Mouse (Mus musculus) megakaryocyte progenitor cell, adult 5-6 weeks (primary cell): ENCODE results near the gene Gm20388. TPM values are rescaled to one million over a fixed set of nuclear protein-coding genes. Genes with fewer than 3 reads are reported as not detected.

Source experiments
- ATAC-seq: replicated peaks from 2 replicates; pipeline ENCODE4 v1.8.0; 2016; ENCODE audit warnings: mild to moderate bottlenecking, moderate TSS enrichment, inconsistent platforms; ENCODE audit not compliant: poor library complexity
- total RNA-seq, 2 experiments: library from RNA; stranded (forward) in 1 of 2; stranded (reverse) in 1 of 2; fragments of 157-497, 149-512 nt in 1 of 2; fragments of 200-1000 nt in 1 of 2; gene quantifications; 2 replicates each; pipeline versions ENCODE4 v1.2.3 to v1.2.4; 2015 to 2017

Gene Gm20388
- total RNA-seq, 2 experiments from 2014 or later = 18.6 TPM; not detected in 1

DNA sequence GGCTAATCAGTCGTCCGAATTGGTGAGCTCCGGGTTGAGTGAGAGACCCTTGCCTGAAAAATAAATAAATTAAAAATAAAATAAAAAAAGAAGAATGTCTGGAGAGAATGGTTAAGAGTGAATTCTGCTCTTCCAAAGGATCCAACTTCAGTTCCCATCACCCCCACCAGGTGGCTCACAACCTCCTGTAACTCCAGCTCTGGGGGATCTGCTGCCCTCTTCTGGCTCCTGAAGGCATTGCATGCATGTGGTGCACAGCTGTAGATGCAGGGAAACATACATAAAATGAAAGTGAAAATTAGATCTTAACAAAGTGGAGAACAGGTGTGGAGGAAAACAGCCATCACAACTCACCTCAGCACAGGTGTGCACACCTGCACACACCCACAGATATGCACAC, 1840.8 kb downstream of the Gm20388 start:
- peak; percentile 97 for ATAC-seq

- no peak for ATAC-seq
These were observed 1847.8 kb downstream of the Gm20388 start for GRCm38 (mm10) chr8:121758470-121758869.

- ATAC-seq = no peak
These were observed 1849.8 kb downstream of the Gm20388 start for GRCm38 (mm10) chr8:121760484-121760883.

- ATAC-seq = peak; percentile 86
These were observed 1850.8 kb downstream of the Gm20388 start for GRCm38 (mm10) chr8:121761480-121761879.

DNA sequence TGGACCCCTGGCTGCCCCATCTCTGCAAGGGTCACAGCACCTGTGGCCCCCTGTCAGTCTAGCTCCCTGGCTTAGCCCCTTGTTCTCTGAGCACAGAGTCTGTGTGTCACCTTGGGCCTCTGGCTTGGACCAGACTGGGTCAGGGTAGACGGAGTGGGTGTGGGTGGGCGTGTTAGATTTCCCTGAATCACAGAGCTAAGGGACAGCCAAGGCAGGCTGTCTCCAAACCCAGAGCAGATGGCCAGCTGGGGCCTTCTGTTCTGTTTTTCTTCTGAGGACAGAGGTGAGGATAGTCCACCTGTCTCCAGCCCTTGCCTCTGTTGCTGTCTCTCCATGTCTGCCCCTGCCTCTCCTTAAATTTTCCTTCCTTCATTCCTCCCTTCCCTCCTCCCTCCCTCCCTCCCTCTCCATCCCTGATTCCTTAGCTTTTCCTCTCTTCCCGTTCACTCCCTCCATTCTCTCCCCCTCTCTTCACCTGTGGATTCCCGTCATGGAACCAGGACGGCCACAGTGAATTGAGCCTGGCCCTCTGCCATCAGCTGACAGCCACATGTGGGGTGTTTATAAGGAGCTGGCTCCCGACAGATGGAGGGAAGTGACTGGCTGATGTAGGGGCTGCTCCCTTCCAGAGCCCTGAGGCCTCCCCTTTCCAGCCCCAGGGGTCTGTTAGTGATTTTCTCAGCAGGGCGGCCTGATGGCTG, 1852.5 kb downstream of the Gm20388 start:
- ATAC-seq = no peak

GRCm38 (mm10) chr8:121763700-121764013, 1853.0 kb downstream of the Gm20388 start:
- ATAC-seq = no peak

- no peak for ATAC-seq
These were observed 1855.0 kb downstream of the Gm20388 start for GRCm38 (mm10) chr8:121765594-121766138.

DNA sequence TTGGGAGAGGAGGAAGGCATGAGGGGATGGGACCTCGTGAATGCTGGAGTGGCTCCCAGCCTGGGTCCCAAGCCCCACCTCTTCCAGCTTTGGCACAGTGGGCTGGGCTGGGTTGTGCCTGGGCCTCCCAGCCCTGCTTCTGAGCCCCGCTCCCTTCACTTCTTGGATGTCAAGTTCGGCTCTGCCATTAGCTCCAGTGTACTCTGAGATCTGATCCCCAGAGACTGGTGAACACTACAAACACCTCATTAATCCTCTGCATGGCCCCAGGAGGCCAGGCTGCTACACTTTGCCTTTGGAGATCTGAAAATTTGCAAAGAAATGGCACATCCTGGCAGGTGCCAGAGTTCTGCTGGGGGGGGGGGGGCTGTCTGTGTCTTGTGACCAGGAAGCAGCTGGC, 1858.5 kb downstream of the Gm20388 start:
- no peak for ATAC-seq

GRCm38 (mm10) chr8:121769621-121770020, 1859.0 kb downstream of the Gm20388 start:
- ATAC-seq = no peak

DNA sequence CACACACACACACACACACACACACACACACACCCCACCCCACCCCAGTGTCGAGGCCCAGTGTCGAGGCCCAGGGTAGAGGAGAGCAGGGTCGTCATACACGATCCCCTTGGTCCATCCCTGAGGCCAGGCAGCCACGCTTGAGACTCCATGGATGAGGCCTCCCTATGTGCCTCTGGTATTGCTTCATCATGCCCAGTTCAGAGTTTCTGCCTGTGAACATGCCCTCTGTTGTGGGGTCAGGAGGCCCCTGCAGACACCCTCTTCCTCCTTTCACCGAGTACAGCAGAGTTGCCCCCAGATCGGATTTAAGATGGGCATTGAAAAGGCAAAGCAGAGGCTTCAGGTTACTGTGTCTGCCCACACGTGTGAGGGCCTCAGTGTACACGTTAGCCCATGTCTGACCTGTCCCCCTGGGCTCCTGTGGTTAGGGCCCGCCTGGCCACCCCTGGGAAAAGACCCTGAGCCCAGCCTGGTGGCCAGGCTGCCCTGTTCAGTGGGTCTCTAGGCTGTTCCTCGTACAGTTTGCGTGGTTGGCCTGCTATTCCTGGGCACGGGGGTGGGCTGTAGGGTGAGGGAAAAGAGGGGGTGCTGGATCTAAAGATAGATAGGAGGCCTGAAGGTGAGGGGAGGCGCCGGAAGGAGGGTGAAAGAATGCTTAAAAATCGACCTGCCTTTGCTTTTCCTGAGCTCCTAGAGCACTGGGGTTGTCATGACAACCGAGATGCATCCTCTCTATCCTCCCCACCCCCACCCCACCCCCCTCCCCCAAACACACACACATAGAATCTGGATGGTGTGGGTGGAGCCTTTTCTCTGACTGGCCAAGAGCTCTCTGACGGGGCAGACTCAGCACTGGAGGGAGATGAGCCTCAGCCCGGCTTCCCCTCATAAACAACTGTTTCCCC, 1860.5 kb downstream of the Gm20388 start:
- peak; percentile 59 for ATAC-seq

DNA sequence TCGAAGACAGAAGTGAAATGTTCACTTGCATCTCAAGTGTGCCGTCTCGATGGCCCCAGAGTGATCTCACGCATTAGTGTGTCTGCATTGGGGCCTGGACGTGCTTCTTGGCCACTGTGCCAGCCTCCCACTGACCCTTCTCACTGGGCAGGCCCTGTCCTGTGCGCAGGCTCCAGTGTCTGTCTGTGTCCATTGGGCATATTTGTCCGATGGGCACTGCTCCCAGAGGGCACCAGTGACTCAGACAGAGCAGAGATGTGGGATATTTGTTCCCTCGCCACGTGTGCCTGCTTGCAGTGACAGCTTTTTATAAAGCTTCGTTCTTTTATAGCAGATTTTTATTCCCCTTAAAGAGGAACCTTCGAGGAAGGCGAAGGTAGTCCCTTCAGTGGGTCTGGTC, 1863.2 kb downstream of the Gm20388 start:
- ATAC-seq = no peak

DNA sequence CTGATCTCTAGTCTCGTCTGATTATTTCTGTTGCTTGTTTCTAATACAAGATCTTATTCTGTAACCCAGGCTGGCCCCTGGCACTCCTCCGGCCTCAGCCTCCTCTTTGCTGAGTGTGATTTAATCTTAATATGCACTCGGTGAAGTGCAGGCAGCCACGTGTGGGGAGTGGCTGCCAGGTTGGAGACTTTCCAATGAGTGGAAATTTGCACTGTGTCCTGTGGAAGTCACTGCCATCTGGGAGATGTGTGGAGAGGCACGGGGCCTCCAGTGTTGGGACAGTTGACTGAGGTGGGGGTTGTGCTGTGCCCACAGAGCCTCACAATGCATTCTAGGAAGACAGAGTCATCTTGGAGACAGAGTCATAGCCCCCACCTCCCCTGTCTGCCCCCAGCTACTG, 1871.9 kb downstream of the Gm20388 start:
- no peak for ATAC-seq

DNA sequence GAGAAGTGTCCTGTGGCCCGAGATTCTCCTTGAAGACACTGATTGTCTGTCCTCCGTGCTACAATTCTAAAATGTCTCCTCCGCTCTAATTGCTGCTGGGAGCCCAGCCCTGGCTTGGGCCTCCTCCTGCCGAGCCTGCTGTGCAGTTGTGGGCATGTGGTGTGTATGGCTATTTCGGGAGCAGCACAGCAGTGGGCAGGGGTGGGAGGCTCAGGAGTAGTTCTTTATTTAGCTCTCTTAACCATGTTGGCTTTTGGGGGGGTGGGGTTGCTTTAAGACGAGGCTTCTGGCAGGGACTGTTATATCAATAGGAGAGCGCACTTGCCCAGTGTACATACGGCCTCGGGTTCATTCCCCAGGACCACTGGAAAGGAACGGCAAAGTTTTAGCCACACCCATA, 1875.9 kb downstream of the Gm20388 start:
- no peak for ATAC-seq

GRCm38 (mm10) chr8:121788786-121789185, 1878.1 kb downstream of the Gm20388 start:
- ATAC-seq = no peak

- peak; percentile 81 for ATAC-seq
These were observed 1881.5 kb downstream of the Gm20388 start for GRCm38 (mm10) chr8:121792159-121792558.

GRCm38 (mm10) chr8:121792627-121793026, 1882.0 kb downstream of the Gm20388 start:
- 0 out of 2 replicates have a peak, but pooled peaks have one; percentile 2 for ATAC-seq

GRCm38 (mm10) chr8:121794151-121794550, 1883.5 kb downstream of the Gm20388 start:
- ATAC-seq = no peak

GRCm38 (mm10) chr8:121795461-121795860, 1884.8 kb downstream of the Gm20388 start:
- no peak for ATAC-seq

GRCm38 (mm10) chr8:121796406-121796805, 1885.8 kb downstream of the Gm20388 start:
- ATAC-seq = peak; percentile 54

- ATAC-seq = no peak
These were observed 1887.8 kb downstream of the Gm20388 start for GRCm38 (mm10) chr8:121798401-121798800.

DNA sequence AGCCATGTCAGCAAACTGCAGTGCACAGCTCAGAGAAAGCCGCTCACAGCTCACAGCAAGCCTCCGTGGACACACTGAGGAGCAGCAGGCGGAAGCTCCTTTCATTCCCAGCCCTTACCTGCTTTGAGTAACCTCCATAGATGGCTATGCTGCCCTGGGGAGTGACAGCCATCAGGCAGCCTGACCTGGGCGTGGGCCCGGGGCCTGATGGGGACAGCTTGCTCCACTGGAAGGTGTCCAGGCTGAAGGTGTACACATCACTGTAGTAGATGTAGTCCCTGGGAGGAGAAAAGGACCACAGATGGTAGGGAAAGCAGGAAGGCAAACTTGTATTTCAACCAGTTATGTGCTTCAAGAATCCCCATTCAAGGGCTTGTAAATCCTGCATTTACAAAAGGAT, 1894.2 kb downstream of the Gm20388 start:
- no peak for ATAC-seq

GRCm38 (mm10) chr8:121806126-121806525, 1895.5 kb downstream of the Gm20388 start:
- peak; percentile 68 for ATAC-seq
